Mouse (Mus musculus): Measurements from ENCODE around the gene Tacr2. TPM values are rescaled to one million over a fixed set of nuclear protein-coding genes. Genes with fewer than 3 reads are reported as not detected.
A peak's percentile ranks its signal among the peaks of the same experiment; 100 is the strongest.

Gene Tacr2
- polyA plus RNA-seq, 1 experiment: not detected

DNA sequence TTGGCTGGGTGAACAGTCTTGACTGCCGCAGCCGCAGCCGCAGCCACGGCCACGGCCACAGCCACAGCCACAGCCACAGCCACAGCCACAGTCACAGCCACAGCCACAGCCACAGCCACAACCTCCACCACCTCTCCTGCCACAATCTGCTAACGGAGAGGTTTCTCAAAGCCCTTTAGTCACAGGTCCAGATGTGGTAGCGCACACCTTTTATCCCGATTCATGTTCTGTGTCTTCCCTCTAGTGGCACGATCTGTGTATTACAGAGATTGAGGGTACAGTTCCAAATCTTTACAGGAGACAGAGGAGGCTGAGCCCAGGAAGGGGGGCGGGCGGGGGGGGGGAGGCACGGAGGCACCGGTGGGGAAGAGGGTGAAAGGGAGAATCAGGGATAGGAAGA, 9.3 kb upstream of the Tacr2 start:
- Histone ChIP-seq H3K4me1 (ENCODE audit: control insufficient read depth, insufficient read depth, low read length) (no peaks in the 10 kb centered on the region; the same call in 1 of the 2 replicates), H3K27ac (ENCODE audit: control insufficient read depth, insufficient read depth, low read depth, low read length, poor library complexity) (no peak overlapping the region), H3K4me3 (replicated peaks; ENCODE audit: control insufficient read depth, low read depth, low read length) (no peak overlapping the region)
- TF ChIP-seq POLR2A (IDR thresholded peaks at IDR 0.05; ENCODE audit: borderline replicate concordance, control insufficient read depth, low read depth, low read length): no peak
- TF ChIP-seq CTCF (IDR thresholded peaks at IDR 0.05; ENCODE audit: control insufficient read depth, insufficient read depth, low read length): 0 out of 2 replicates have a peak, but pooled peaks have one; percentile 27
- WGBS: 45% methylated on average over 13 of the region's 13 CpGs

DNA sequence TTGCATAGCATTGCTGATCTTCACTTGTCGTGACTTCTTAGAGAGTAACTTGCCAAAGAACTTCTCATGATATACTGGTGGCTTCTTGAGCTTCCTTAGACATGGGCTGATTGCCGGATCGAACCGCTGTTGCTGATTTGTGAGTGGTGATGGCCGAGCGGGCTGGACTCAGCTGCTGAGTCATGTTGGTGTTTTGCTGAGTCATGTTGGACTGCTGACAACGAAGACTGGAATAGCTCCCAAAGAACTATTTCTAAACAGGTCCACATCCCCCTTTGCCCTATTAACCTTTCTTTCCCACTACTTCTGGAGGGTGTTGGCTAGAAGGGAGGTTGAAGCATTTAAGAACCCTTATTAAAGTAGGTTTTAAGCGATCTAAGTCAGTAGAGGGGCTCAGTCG, 8.2 kb upstream of the Tacr2 start:
- WGBS: 76% methylated on average over 9 of the region's 9 CpGs
- no peak overlapping the region for H3K4me3 ChIP-seq (replicated peaks; ENCODE audit: control insufficient read depth, low read depth, low read length)
- no peaks in the 10 kb centered on the region; the same call in 1 of the 2 replicates for H3K4me1 ChIP-seq (ENCODE audit: control insufficient read depth, insufficient read depth, low read length)
- TF ChIP-seq POLR2A (IDR thresholded peaks at IDR 0.05; ENCODE audit: borderline replicate concordance, control insufficient read depth, low read depth, low read length): no peak
- no peak for TF ChIP-seq CTCF (IDR thresholded peaks at IDR 0.05; ENCODE audit: control insufficient read depth, insufficient read depth, low read length)
- no peak overlapping the region for H3K27ac ChIP-seq (ENCODE audit: control insufficient read depth, insufficient read depth, low read depth, low read length, poor library complexity)

DNA sequence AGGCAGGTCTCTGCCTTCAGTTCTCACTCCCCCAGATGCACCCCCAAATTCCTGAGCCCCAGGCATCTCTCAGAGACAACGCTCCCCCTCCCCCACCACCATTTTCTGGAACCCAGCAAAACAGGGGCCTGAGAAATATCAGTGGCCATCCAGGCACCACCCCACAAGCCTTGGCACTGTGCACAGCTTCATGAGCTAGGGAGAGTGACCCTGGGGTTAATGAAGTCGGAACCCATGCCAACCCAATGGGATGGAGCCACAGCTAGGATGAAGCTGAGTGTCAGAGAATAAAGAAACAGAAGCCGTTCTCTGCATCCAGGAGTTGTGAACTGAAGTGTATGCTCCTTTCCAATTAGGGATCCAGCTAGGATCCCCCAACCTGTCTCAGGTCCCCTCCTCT, 5.1 kb upstream of the Tacr2 start:
- H3K4me1 ChIP-seq (ENCODE audit: control insufficient read depth, insufficient read depth, low read length): no peaks in the 10 kb centered on the region
- H3K27ac ChIP-seq (ENCODE audit: control insufficient read depth, insufficient read depth, low read depth, low read length, poor library complexity): no peak overlapping the region
- WGBS: 84% methylated on average over 3 of the region's 3 CpGs
- no peak overlapping the region for H3K4me3 ChIP-seq (replicated peaks; ENCODE audit: control insufficient read depth, low read depth, low read length)
- TF ChIP-seq CTCF (IDR thresholded peaks at IDR 0.05; ENCODE audit: control insufficient read depth, insufficient read depth, low read length) (no peak), POLR2A (IDR thresholded peaks at IDR 0.05; ENCODE audit: borderline replicate concordance, control insufficient read depth, low read depth, low read length) (no peak)

DNA sequence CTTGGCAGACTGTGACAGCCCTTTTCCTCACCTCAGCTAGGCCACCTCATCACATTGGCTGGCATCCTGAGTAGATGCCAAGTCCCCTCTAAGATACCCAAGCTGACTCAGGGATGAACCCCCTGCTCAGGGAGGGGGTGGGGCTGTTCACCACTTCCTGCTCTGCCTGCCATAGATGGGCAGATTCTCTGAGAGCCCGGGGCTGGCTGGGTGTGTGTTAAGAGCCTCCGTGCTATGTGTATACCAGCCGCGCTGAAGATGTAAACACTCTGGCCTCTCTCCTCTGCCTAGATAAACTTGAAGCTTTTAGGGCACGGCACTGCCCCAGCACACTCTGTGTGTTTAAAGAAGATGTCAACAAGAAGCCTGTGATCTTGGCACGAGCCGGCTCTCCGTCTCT, 4.4 kb upstream of the Tacr2 start:
- Histone ChIP-seq H3K4me3 (replicated peaks; ENCODE audit: control insufficient read depth, low read depth, low read length) (no peak overlapping the region), H3K4me1 (ENCODE audit: control insufficient read depth, insufficient read depth, low read length) (no peaks in the 10 kb centered on the region), H3K27ac (ENCODE audit: control insufficient read depth, insufficient read depth, low read depth, low read length, poor library complexity) (no peak overlapping the region)
- 18% methylated on average over 8 of the region's 8 CpGs for WGBS
- TF ChIP-seq CTCF (IDR thresholded peaks at IDR 0.05; ENCODE audit: control insufficient read depth, insufficient read depth, low read length) (no peak), POLR2A (IDR thresholded peaks at IDR 0.05; ENCODE audit: borderline replicate concordance, control insufficient read depth, low read depth, low read length) (no peak)

DNA sequence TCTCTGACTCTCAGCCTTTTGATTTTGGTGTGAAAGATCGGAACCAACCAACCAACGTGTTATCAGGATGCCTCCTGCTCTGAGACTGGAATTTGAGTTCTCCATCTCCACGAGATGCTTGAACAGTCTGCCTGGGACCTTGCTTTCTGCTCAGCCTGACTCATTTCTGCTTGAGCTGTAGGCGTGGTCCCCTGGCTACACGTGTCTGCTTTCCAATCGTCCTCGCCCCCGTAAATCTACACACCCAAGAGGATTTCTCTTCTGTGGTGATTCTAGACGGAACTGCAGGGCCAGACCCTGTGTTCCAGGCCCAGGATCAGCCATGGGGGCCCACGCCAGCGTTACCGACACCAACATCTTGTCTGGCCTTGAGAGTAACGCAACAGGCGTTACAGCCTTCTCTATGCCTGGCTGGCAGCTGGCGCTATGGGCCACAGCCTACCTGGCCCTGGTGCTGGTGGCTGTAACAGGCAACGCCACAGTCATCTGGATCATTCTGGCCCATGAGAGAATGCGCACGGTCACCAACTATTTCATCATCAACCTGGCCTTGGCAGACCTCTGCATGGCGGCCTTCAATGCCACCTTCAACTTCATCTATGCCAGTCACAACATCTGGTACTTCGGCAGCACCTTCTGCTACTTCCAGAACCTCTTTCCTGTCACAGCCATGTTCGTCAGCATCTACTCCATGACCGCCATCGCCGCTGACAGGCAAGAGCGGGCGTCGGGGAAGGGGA, 428 bp downstream of the Tacr2 start:
- TF ChIP-seq CTCF (IDR thresholded peaks at IDR 0.05; ENCODE audit: control insufficient read depth, insufficient read depth, low read length) (no peak), POLR2A (IDR thresholded peaks at IDR 0.05; ENCODE audit: borderline replicate concordance, control insufficient read depth, low read depth, low read length) (no peak)
- no peak overlapping the region for H3K27ac ChIP-seq (ENCODE audit: control insufficient read depth, insufficient read depth, low read depth, low read length, poor library complexity)
- no peak overlapping the region for H3K4me3 ChIP-seq (replicated peaks; ENCODE audit: control insufficient read depth, low read depth, low read length)
- H3K4me1 ChIP-seq (ENCODE audit: control insufficient read depth, insufficient read depth, low read length): no peaks in the 10 kb centered on the region
- 82% methylated on average over 27 of the region's 27 CpGs for WGBS

DNA sequence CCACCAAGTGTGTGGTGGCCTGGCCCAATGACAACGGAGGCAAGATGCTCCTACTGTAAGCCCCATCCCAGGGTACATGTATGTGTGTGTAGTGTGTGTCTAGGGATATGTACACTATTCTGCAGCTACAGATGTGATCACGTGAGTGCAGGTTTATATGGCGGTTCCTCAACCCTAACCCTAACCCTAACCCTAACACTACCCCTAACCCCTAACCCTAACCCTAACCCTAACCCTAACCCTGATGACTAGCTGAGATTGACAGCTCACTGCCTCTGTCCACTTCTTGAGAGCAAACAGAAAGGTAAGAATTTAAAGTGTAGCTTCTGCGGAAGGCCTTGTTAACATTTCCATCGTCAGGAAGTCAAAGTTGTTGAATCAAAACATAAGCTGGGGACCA, 6.1 kb downstream of the Tacr2 start:
- no peaks in the 10 kb centered on the region; the same call in 1 of the 2 replicates for H3K4me1 ChIP-seq (ENCODE audit: control insufficient read depth, insufficient read depth, low read length)
- H3K27ac ChIP-seq (ENCODE audit: control insufficient read depth, insufficient read depth, low read depth, low read length, poor library complexity): no peak overlapping the region
- WGBS: 86% methylated on average over 5 of the region's 5 CpGs
- no peak overlapping the region for H3K4me3 ChIP-seq (replicated peaks; ENCODE audit: control insufficient read depth, low read depth, low read length)
- TF ChIP-seq CTCF (IDR thresholded peaks at IDR 0.05; ENCODE audit: control insufficient read depth, insufficient read depth, low read length) (no peak), POLR2A (IDR thresholded peaks at IDR 0.05; ENCODE audit: borderline replicate concordance, control insufficient read depth, low read depth, low read length) (no peak)

DNA sequence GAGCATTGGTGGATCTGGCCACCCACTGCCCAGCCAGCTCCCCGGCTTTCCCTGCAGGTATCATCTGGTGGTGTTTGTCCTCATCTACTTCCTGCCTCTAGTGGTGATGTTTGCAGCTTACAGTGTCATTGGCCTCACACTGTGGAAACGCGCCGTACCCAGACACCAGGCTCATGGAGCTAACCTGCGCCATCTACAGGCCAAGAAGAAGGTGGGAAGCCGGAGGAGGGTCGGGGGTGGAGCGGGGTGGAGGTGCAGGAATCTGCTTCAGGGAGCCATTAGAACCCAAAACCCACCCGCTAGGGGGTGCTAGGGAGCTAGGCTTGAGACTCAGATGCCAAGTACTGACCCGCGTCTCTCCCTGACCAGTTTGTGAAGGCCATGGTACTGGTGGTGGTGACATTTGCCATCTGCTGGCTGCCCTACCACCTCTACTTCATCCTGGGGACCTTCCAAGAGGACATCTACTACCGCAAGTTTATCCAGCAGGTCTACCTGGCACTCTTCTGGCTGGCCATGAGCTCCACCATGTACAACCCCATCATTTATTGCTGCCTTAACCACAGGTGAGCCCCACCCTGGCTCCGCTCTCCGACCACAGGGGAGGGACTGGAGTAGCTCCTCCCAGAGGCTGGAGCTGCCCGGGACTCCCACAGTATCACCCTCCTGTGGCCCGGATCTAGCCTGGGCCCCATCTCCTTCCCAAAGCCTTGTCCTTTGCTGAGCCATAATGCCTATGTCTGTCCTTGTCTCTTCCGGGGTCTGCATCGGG, 9.1 kb downstream of the Tacr2 start:
- 17% methylated on average over 18 of the region's 18 CpGs for WGBS
- H3K4me3 ChIP-seq (replicated peaks; ENCODE audit: control insufficient read depth, low read depth, low read length): no peak overlapping the region
- TF ChIP-seq CTCF (IDR thresholded peaks at IDR 0.05; ENCODE audit: control insufficient read depth, insufficient read depth, low read length) (peak; percentile 61; the same call in 1 of the 2 replicates), POLR2A (IDR thresholded peaks at IDR 0.05; ENCODE audit: borderline replicate concordance, control insufficient read depth, low read depth, low read length) (no peak)
- H3K27ac ChIP-seq (ENCODE audit: control insufficient read depth, insufficient read depth, low read depth, low read length, poor library complexity): no peak overlapping the region
- H3K4me1 ChIP-seq (ENCODE audit: control insufficient read depth, insufficient read depth, low read length): no peaks in the 10 kb centered on the region; the same call in 1 of the 2 replicates

DNA sequence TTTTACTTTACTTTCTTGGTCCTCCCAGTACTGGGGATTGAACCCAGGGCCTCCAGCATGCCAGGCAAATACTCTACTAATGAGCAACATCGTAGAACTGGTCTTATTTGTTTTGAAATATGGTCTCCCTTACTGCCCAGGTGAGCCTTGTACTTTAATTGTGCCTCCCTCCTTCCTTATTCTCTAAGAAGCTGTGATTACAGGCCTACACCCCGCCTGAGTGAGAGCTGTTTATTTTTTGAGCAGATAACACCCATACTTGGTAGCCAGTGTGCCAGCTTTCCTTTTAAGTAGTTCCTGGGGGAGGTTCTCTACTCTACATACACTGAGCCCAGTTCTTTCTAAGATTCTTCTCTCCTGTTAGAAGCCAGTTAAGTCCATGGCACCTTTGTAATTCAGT, 12.1 kb downstream of the Tacr2 start:
- 53% methylated on average over 2 of the region's 2 CpGs for WGBS
- TF ChIP-seq CTCF (IDR thresholded peaks at IDR 0.05; ENCODE audit: control insufficient read depth, insufficient read depth, low read length) (no peak), POLR2A (IDR thresholded peaks at IDR 0.05; ENCODE audit: borderline replicate concordance, control insufficient read depth, low read depth, low read length) (no peak)

More for the DNA sequence above, 12.1 kb downstream of the Tacr2 start:
- Histone ChIP-seq H3K4me3 (replicated peaks; ENCODE audit: control insufficient read depth, low read depth, low read length) (no peak overlapping the region), H3K4me1 (ENCODE audit: control insufficient read depth, insufficient read depth, low read length) (no peaks in the 10 kb centered on the region; the same call in 1 of the 2 replicates), H3K27ac (ENCODE audit: control insufficient read depth, insufficient read depth, low read depth, low read length, poor library complexity) (no peak overlapping the region)
